Mouse (Mus musculus) gastrocnemius, postnatal 4 days (tissue): ENCODE measurements around the gene Nck1. TPM values are rescaled to one million over a fixed set of nuclear protein-coding genes. Genes with fewer than 3 reads are reported as not detected.

Source experiments
- DNase-seq, 2 experiments: peaks; one replicate each; pipeline ENCODE4 v3.0.0; 2021 to 2022; ENCODE audit warnings: low spot score in 2 of 2, mixed read lengths in 2 of 2
- total RNA-seq, 2 experiments: library from RNA; stranded (reverse); gene quantifications; 2 replicates each; pipeline ENCODE4 v1.2.3; 2021

Nck1 gene
- total RNA-seq, 2 experiments from 2014 or later: 44.6 to 46.7 TPM

DNA sequence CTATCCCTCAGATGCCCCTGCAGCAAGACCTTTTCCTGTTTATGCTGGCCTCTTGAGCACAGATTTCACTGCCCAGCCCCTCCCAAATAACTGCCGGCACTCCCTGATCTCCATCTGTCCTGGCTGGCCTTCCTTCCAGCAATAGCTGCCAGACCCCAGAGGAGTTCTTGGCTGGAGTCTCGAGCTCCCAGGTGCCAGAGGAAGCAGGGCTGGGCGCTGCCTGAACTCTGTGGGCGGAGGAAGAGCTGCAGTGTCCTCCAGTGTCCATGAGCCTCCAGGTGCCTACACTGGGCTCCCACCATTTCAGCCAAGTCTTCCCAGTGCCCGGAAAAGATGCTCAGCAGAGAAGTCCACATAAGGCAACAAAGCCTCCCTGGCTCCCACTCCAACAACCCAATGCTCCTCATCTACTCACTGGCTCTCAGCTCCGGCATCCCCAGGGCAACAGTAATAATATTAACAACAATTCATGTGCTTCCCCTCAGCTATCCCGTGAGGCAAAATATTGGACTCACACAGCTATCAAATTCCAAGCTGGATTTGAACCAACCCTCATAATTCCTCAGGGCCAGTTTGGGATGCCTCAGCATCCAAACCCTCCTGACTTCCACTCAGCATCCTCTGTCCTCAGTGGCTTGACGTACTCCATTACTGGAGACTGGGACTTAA is 74.9 kb downstream of the Nck1 start:
- peak; percentile 52 to 78 for DNase-seq

DNA sequence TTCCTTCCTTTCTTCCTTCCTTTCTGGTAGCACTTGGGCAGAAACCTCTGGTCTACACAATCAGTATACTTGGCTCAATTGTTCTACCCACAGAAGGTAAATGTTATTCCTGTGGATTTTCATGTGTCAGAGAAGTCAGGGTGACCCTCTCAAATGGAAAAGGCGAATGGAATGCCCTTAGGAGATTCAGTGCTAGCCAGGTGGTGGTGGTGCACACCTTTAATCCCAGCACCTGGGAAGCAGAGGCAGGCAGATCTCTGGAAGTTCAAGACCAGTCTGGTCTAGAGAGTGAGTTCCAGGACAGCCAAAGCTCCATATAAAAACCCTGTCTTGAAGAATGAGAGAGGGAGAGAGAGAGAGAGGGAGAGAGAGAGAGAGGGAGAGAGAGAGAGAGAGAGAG is 75.7 kb downstream of the Nck1 start:
- no peak for DNase-seq

DNA sequence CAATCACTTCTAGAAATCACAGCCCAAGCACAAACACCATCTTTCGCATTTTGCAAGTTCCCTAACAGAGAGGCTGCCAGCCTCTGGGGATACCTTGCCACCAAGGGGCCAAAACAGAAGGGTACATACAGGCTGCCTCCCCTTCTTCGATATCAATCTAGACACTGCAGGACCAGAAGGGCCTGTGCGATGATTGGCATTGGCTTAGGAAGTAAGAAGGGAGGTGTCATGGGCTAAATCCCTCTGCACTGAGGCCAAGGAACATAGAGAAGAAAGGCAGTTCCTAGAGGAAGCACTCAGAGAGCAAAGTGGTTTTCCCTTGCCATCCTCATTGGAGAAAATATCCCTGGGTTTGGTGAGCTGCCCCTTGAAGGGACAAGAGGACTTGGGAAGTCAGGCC is 76.3 kb downstream of the Nck1 start:
- no peak for DNase-seq

DNA sequence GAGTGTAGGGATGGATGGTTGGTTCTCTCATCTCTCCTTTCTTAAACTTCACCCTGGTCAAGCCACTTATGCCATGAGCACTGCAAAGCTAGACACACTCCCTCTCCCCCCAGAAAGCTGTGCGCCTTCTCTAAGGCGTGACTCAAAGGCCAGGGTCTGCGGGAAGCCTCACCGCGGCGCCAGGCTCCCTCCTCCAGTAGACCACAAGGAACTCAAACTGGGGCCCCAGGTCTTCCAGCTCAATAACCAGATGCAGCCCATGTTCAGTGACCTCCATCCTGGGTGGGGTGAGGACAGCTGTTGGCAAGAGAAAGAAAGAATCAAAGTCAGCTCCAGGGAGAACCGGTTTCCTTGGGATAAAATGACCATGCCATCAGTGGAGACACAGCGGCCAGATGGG is 77.8 kb downstream of the Nck1 start:
- DNase-seq: no peak

DNA sequence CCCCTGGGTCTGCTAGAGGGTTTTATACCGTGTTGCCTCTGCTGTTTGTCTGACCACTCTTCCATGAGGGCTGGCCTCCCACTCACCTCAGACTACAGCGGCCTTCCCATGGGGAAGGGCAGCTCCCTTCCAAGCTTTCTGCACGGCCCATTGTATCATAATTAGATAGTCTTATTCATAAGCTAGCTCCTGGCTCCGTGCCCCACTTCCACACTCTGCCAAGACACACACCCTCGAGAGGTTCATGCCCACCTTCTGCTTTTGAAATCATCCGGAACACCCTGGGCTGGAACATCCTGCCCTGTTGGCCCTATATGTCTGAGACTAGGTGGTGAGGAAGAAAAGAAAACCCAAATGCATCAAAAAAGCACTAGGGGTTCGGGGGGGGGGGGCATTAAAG is 78.3 kb downstream of the Nck1 start:
- peak in 1 of 2 experiments; percentile 41 for DNase-seq

DNA sequence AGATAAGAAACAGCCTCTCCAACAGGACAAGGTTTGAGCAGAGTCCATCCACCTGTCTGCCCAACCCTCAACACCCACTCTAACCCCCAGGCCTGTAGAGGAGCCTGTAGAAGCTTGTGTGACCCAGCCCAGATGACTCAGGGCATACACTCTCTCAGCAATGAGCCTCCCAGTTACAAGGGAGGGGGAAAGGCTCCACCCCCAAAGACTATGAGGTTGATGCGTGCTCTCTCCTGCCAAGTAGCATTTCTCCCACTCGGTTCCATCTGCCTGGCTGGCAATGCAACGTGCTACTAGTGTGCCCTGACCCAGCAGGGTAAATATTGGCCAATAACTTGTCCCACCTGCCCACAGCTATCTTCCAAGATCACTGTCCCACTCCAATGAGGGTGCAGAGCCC is 79.2 kb downstream of the Nck1 start:
- DNase-seq: no peak

DNA sequence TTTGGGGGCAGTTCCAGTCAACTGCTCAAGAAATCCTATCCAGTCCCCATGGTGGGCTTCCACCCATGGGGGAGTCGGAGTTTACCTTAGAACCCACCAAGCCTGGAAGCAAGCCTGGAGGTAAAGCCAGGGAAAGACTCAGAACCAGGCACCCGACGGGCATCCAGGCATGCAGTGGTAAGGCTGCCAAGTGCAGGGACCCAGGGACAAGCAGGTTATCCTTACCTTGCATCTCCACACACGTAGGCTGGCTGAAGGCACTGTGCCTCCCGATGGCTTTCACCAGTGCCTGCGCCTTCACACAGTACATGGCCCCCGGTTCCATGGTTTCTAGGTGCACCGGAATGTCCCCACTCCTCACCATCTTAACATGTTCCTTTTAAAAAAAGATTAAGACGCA is 79.9 kb downstream of the Nck1 start:
- DNase-seq: no peak

DNA sequence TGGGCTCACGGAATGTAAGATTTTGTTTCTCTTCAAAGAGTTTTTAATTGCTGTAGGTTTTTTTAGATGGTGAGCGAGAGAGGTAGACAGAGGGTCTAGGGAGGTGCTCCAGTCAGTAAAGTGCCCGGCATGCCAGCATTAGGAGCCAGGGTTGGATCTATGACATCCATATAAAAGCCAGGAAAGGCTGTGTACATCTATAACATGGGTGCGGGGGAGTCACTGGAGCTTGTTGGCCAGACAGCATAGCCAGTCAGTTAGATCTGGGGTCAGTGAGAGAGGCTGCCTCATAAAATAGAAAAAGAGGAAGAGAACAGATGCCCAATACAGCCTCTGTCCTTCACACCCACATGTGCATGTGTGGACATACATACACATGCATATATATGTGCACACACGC is 80.6 kb downstream of the Nck1 start:
- no peak for DNase-seq

DNA sequence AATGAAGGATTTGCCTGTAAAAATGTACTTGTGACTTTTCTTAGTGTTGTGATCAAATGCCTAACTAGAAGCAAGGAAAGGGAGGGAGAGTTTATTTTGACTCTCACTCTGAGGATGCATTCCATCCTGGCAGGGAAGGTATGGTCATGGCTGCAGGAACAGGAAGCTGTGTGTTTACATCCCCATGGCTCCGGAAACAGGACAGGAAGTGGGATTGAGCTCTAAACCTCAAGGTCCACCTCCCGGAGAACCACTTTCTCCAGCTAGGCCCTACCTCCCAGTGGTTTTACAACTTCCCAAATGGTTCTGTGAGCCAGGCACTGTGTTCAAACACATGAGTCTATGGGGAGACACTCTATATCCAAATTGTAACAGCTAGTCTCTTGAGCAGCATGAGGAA is 82.2 kb downstream of the Nck1 start:
- DNase-seq: no peak

DNA sequence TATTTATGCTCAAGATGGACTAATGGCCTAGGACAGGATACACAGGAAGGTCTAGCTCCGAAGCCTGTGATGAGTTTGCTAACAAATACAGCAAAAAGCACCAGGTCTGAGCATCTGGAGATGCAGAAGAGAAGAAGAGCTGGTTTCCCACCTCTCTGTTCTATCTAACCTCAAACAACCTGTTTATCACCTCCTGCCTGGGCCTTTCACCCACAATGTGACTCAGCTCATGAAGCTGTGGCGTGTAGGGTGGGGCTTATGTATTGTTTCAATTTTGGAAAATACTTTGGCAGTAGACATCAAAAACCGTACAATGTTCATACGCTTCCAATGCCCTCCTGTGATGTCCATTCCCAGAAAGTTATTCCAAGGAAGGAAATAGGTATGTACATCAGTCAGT is 83.8 kb downstream of the Nck1 start:
- no peak for DNase-seq

DNA sequence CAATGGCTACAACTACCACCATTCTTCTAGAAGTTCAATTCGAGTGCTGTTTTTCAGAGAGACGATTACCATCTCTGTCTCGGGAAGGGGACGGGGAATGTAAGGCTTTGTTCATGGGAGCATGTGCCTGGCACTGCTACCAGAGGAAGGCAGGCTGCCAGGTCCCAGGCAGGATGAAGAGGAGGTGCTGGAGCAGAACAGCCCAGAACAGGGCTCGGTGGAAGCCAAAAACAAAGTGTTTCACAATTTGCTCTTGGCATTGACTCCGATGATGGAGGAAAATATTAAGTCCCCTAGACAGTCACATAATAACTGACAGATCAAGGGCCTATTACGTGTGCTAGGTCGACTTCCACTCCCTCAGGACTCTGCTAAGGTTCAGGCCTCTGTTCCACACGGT is 84.3 kb downstream of the Nck1 start:
- no peak for DNase-seq

DNA sequence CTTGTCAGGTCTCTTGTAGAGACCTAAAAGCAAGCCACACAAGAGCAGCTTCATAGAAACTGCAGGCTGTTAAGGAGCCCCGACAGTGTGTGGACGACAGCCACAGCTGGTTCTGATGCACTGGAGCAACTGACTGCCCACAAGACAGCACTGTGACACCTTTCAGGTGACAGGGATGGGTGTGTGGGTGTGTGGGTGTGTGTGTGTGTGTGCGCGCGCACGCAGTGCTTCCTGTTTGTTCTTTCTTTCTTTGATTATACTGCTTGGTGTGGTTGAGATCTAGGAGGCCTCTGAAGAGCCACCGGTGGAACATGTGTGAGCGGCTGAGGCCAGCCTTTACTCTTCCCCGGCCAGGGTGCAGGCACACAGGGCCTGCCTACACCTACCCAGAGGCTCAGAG is 85.7 kb downstream of the Nck1 start:
- no peak for DNase-seq

DNA sequence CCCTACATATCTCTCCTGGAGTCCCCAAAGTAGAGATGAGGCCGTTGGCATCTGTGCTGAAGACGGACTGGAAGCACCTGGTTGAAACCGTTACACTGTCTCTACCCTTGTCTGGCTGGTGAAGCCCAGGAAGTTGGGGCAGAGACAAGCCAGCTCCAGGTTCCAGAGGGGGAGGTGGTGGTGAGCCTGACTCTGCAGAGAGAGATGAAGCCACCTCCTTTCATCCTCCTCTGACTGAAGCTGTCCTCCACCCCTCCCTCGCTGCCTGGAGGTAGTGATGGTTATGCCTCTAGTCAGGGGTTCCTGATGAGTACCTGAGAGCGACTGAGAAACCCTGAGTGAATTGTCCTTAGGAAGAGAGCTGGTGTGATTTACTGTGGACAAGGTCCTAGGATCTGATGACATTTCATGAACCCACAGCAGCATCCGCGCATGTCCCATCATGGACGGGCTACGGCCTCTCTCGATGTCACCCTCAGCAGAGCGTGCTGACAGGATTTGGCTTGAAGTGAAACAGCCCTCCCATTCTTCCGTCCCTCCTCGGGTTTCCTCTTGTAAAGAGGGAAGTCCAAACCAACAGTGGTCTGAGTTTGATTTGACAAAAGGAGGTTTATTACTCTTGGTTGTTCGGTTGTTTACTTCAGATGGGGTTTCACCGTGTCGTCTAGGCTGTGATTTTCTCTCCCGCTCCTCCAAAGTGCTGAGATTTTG is 87.8 kb downstream of the Nck1 start:
- no peak for DNase-seq

DNA sequence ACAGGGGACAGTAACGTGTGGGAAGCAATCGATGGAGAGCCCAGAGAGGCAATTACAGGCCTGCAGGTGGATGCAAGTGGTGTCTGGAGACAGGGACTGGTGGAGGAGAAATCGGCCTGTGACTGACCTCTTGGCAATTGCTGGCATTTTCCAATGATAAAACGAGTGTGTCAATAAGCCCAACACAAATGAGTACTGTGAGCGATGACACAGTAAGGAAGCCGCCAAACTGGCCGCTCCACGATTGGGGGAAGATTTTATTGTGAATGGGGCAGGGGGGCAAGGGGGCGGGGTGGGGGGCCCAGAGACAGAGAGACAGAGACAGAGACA is 91.3 kb downstream of the Nck1 start:
- no peak for DNase-seq

DNA sequence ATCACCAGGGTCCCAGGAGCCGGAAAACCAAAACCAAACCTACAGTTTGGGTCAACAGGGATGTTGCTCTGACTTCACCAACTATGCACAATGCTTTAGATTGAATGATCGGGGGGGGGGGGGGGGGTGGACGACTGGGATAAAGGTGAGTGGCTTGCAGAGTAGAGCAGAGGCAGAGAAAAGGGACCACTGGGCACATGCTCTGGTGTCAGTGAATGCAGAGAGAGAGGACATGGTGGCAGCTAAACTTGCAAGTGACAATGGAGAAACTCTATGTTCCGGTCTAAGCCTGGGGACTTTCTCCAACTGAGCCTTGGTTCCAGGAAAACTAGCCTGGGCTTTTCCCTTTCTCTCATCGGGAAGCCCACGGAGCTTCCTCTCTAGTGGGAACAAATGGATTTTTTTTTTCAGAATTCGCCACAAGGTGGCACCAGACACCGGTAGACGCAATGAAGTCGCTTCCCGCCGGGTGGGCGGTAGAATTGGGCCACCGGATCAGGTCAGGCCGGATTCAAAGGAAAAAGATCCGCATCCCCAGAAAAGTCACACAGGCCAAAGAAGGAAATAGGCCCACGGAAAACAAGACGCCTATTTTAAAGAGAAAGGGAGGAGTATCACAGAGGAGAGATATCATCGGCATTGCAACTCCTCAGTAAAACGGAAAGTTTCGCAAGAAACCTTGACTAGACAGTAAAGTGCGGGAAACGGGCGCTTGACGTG is 91.8 kb downstream of the Nck1 start:
- DNase-seq: peak; percentile 66 to 83

DNA sequence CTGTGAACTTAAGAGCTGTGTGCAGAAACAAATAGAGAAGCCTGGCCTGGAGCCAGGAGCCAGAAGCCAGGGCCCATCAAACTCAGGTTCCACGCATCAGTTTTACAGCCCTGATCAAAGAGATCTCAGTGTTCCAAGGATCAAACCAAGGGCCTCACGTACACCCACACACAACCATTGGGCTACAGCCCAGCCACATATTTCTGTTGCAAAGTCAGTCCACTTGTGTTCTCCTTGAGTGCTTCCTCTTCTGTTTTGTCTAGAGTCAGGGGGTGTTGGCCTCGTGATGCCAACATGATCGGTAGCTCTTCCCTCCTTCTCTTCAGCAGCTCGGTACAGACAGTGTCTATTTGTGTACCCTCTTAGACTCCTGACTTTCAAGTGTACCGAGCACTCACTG is 93.5 kb downstream of the Nck1 start:
- no peak for DNase-seq

DNA sequence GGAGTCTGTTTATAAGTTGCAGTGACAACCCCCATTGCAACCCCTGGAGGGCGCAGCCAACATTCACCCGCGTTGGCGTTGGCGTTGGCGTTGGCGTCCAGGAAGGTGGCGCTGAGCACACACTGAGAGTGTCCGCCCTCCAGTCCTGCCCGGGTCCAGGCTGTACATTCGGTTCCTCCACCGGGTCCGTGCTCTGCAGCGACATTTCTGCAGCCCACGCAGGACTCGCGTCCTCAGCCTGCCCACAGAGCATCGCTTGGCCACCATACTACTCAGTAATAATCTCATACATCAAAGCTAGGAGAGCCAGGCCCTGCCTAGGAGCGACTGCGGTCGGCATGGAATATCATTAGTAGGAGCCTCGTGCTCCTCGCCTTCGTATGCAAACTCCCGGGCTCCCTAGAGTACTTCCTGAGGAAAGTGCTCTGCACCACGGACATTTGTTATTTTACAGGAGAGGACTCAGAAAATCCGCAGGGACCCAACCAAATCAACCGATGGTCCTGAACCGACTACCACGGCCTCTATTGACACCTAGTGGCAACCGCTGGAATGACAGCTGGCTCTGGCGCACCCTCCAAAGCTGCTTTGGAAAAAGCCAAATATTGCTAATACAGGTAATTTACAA is 99.8 kb downstream of the Nck1 start:
- peak; percentile 58 to 79 for DNase-seq

Other genes with a start within 250 kb of the Nck1 start
- 1 to 10 TPM; 4.8 to 5.4 TPM for gene Il20rb, start 59.3 kb downstream of the Nck1 start, total RNA-seq
- 1 to 10 TPM; 1.8 to 2.0 TPM for gene Slc35g2, start 25.0 kb upstream of the Nck1 start, total RNA-seq
- gene Stag1, start 51.7 kb upstream of the Nck1 start, total RNA-seq: 10 to 100 TPM; 59.5 to 67.5 TPM